Mouse (Mus musculus) heart, adult 2 months (tissue): ENCODE data around the gene Avpi1.

Source experiments
- CTCF ChIP-seq: fragments of 200-600 bp; IDR thresholded peaks from 2 replicates; pipeline ENCODE4 v1.8.1; 2022; ENCODE audit warnings: antibody characterized with exemption, mild to moderate bottlenecking, moderate library complexity
- EP300 ChIP-seq: fragments of 200-500 bp; IDR thresholded peaks from 2 replicates; pipeline ENCODE4 v1.6.1; 2011; ENCODE audit warnings: low read depth, low read length, control low read depth; ENCODE audit not compliant: insufficient read depth
- POLR2A ChIP-seq: fragments of 200-500 bp; IDR thresholded peaks from 2 replicates; pipeline ENCODE4 v1.6.1; 2011; ENCODE audit warnings: mild to moderate bottlenecking, low read depth, low read length, control low read depth; ENCODE audit not compliant: insufficient read depth

DNA sequence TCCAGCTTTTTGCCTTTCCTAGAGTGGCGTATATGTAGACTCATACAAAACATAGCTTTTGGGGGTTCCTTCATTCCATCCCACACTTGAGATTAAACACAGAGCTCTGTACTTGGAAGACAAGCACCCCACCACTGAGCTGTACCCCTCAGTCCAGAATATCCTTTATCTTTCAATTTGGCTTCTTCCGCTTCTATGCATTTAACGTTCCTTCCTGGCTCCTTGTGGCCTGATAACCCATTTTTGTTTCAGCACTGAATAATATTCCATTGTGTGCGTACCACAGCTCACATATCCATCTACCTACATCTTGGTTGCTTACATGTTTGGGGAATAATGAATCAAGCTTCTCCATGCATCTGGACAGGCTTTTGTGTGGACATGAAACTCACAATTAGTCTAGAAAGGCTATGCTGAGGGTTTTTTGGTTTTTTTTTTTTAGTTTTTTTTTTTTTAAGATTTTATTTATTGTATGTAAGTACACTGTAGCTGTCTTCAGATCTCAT is 8.4 kb upstream of the Avpi1 start:
- TF ChIP-seq CTCF (no peak), EP300 (no peak), POLR2A (no peak)
